Mouse (Mus musculus): ENCODE measurements around the gene Inhba.

Inhba gene

GRCm38 (mm10) chr13:16011372-16012242 lies at the start of gene Inhba:
Gene Inhba (plus strand): TSS chr13:16011851.
- DNase-seq, result peak; percentile 15 to 45

- DNase-seq, result no peak
Observed at GRCm38 (mm10) chr13:15976584-15976983, 35.1 kb upstream of the Inhba start.

- no peak for DNase-seq
Observed at GRCm38 (mm10) chr13:15979551-15979950, 32.1 kb upstream of the Inhba start.

GRCm38 (mm10) chr13:15982041-15982440 lies 29.6 kb upstream of the Inhba start:
- no peak for DNase-seq

- no peak for DNase-seq
Observed at GRCm38 (mm10) chr13:15985761-15986160, 25.9 kb upstream of the Inhba start.

- DNase-seq, result no peak
Observed at GRCm38 (mm10) chr13:15986172-15986571, 25.5 kb upstream of the Inhba start.

GRCm38 (mm10) chr13:15995314-15995713 lies 16.3 kb upstream of the Inhba start:
- DNase-seq, result no peak

- peak in 1 of 2 experiments; percentile 13 for DNase-seq
Observed at GRCm38 (mm10) chr13:16005517-16005916, 6.1 kb upstream of the Inhba start.

- DNase-seq, result no peak
Observed at GRCm38 (mm10) chr13:16007748-16008147, 3.9 kb upstream of the Inhba start.

- no peak for DNase-seq
Observed at GRCm38 (mm10) chr13:16008348-16008747, 3.3 kb upstream of the Inhba start.

- no peak for DNase-seq
Observed at GRCm38 (mm10) chr13:16009766-16010465, 1.7 kb upstream of the Inhba start.

GRCm38 (mm10) chr13:16010586-16010985 lies 1.1 kb upstream of the Inhba start:
- no peak for DNase-seq

- peak; percentile 49 to 59 for DNase-seq
Observed at GRCm38 (mm10) chr13:16012243-16012887, 714 bp downstream of the Inhba start.

GRCm38 (mm10) chr13:16014166-16014565 lies 2.5 kb downstream of the Inhba start:
- DNase-seq, result no peak

GRCm38 (mm10) chr13:16016506-16016905 lies 4.9 kb downstream of the Inhba start:
- no peak for DNase-seq

- no peak for DNase-seq
Observed at GRCm38 (mm10) chr13:16017338-16017737, 5.7 kb downstream of the Inhba start.

GRCm38 (mm10) chr13:16017777-16018176 lies 6.1 kb downstream of the Inhba start:
- no peak for DNase-seq

- DNase-seq, result no peak
Observed at GRCm38 (mm10) chr13:16018807-16019510, 7.3 kb downstream of the Inhba start.

GRCm38 (mm10) chr13:16020659-16021058 lies 9.0 kb downstream of the Inhba start:
- DNase-seq, result peak; percentile 18 to 35

GRCm38 (mm10) chr13:16021181-16021580 lies 9.5 kb downstream of the Inhba start:
- no peak for DNase-seq

GRCm38 (mm10) chr13:16021849-16022248 lies 10.2 kb downstream of the Inhba start:
- no peak for DNase-seq

- no peak for DNase-seq
Observed at GRCm38 (mm10) chr13:16022536-16022935, 10.9 kb downstream of the Inhba start.
